Mouse (Mus musculus): Measurements from ENCODE around the gene Tmbim4.

DNA sequence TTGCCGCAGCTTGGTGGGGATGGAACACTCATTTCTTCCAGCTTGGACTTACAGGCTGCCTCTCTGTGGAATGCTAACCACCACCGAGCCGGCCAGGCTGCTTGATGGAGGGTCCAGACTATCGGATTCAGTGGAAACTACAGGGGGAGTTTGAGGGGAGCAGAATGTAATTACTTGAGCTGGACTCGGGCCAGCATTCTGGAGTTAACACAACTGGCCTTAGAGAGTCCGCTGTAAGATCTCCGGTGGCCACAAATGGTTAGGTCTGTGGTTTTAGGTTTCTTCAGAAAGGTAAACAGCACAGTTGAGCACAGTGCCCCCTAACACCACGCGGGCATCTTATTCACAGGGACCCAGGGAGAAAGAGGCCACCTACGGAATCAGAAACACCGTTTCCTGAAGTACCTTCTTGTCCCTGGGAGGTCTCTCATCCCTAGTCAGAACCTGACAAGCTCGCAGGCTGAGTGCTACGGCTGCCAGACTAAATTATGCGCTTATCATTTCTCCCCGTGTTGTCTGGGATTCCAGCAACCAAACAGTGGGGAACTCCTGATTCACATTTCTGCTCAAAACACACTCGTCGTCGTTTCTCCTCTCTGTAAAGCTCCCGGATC lies 71.0 kb downstream of the Tmbim4 start:
- no peak for TF ChIP-seq CTCF (conservative IDR thresholded peaks at IDR 0.05; ENCODE audit: low read length)
- TF ChIP-seq NANOG (IDR thresholded peaks at IDR 0.05; ENCODE audit: borderline replicate concordance, low read length), result no peak

Measured in E14TG2a.4 (cell line).